Mouse (Mus musculus) T-helper 17 cell (primary cell): ENCODE data around the gene Gng7.

Source experiments
- in situ Hi-C, 2 experiments: fragments of 300-600 bp; cut with MboI, MseI; formaldehyde crosslinking; loops; 1 replicate in 1 of 2; 2 replicates in 1 of 2; pipeline ENCODE4 v1.15.1; 2025; ENCODE audit warnings: high pct_unique_total_duplicates in 2 of 2

Gng7 gene

DNA sequence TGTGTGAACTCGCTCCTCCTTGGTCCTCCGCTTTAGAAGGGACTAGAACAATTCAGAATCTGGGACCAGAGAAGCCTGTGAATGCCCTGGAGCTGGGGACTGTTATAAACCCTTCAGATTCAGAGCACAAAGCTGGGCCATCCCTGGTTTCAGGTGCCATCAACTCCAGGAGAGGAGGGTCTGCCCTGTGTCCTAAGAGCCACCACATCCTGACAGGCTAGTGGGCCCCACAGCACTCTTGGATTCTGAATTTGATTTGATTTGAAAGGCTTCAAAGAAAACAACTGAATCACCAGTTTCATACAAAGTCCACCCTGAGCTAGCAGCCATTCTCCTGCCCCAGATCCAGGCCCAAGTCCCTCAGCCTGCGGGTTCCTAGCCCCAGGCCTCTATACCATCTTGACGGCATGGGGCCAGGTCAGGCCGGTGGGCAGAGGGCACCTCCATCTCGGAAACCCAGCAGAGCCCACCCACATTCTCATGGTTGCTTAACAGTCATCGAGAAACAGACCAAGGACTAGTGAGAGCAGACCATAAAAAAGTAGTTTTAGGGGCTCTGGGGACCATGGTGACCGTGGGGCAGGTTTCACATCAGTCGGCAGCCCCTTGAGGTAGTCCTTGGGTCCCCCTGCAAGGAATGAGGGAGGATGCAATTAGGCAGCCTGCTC, 112.3 kb downstream of the Gng7 start:
- in situ Hi-C loops = no loop called here

- in situ Hi-C loops = no loop called here
Measured at GRCm38 (mm10) chr10:80901409-80902272, 113.1 kb downstream of the Gng7 start.

DNA sequence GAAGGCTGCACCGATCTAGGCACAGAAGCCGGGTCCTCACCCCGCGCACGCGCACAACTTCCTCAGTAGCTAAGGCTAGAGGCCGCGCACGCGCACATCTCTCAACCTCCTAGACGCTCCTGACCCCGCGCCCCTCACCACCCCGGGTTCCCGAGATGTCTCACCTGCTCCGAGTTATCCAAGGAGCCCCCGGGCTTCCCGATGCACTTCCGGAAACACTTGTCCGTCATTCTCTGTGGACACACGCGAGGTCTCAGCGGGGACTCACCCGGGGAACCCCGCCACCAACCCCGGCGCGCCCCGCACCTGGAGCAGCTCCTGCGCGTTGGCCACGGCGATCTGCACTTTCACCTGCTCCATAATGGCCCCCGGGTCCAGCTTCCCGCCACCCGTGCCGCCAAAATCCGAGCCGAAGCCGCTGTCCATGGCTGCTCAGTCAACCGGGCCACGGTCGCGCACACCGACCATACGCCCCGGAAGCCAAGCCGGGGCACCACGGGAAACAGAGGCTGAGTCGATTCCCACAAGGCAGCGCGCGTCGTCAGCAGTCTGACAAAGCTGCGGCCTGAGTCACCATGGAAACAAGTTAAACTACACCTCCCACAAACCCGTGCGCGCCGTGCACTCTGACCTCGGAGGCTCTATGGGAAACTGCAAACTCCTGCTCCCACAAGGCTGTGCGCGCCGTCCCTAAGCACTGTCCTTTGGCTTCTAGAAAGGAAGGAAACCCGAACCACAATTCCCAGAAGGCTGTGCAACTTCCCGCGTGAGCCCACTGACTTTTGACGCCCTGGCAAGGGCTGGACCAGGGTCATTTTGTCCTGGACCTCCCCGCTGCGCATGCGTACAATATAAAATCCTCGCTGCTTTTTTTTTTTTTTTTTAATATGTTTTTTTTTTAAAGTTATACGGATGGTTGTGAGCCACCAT, 114.2 kb downstream of the Gng7 start, which contains the start of gene Timm13:
Timm13 (minus strand) TSS at position 652 of the 930 bp plus-strand sequence.
- in situ Hi-C loops = no loop called here

DNA sequence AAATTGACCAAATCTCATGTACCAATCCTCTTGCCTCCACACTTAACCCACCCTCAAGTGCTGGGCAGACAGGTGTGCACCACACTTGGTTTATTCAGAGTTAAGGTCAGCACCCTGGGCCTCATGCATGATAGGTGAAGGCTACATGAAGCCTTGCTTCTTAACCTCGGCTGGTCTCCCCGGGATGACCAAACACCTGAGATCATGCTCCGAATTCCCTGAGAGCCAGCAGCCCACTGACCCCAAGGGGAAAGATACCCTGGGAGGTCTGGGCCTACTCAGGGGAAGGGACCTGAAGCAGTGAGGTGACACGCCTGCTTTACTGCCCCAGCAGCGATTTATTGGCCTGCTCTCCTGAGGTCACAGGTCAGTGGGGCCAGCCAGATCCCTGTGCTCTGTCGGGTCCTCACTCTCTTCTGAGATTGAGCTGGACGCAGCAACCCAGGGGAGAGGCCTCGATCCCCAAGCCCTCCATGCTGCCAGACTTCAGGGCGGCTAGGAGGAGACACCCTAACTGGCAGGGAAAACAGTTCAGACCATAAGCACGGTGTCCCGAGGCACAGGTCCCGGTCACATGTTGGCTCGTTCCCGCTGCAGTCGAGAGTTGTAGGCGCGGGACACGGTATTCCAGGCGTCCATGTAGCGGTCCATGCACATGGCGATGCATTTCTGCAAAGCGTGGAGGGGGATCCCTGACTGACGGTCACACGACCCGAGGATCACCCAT, 115.0 kb downstream of the Gng7 start:
- in situ Hi-C loops = no loop called here

- in situ Hi-C loops = no loop called here
Measured at GRCm38 (mm10) chr10:80899074-80899473, 115.7 kb downstream of the Gng7 start.
